Mouse (Mus musculus) ES-Bruce4 (cell line): ENCODE results near the gene Klhl21. TPM values are rescaled to one million over a fixed set of nuclear protein-coding genes. Genes with fewer than 3 reads are reported as not detected.

Experiments
- H3K27ac ChIP-seq: 2 replicates; pipeline ENCODE4 v1.5.1; 2012; ENCODE audit warnings: low read length, inconsistent platforms; ENCODE audit not compliant: insufficient read depth
- H3K27me3 ChIP-seq: 2 replicates; pipeline ENCODE4 v1.6.1; 2012; ENCODE audit warnings: mild to moderate bottlenecking, low read length, inconsistent platforms; ENCODE audit not compliant: control insufficient read depth, poor library complexity, insufficient read depth, severe bottlenecking
- H3K36me3 ChIP-seq: 2 replicates; pipeline ENCODE4 v1.6.1; 2012; ENCODE audit warnings: inconsistent platforms, mild to moderate bottlenecking, low read length, moderate library complexity; ENCODE audit not compliant: control insufficient read depth, poor library complexity, insufficient read depth, severe bottlenecking
- H3K4me1 ChIP-seq: one replicate; pipeline ENCODE4 v1.8.1; 2011; ENCODE audit warnings: low read length; ENCODE audit not compliant: control insufficient read depth, insufficient read depth
- H3K4me3 ChIP-seq: 2 replicates; pipeline ENCODE4 v1.5.1; 2011; ENCODE audit warnings: low read depth, mild to moderate bottlenecking, low read length
- H3K9ac ChIP-seq: 2 replicates; pipeline ENCODE4 v1.6.1; 2012; ENCODE audit warnings: low read depth, mild to moderate bottlenecking, inconsistent platforms; ENCODE audit not compliant: poor library complexity, severe bottlenecking
- H3K9me3 ChIP-seq: replicated peaks from 2 replicates; pipeline ENCODE4 v1.6.1; 2012; ENCODE audit warnings: mild to moderate bottlenecking, low read length, inconsistent platforms; ENCODE audit not compliant: control insufficient read depth, poor library complexity, insufficient read depth, severe bottlenecking
- CTCF ChIP-seq: IDR thresholded peaks from one replicate; pipeline ENCODE4 v1.8.1; 2011; ENCODE audit warnings: low read depth, low read length
- EP300 ChIP-seq: IDR thresholded peaks from 2 replicates; pipeline ENCODE4 v1.6.1; 2011; ENCODE audit warnings: low read depth, low read length; ENCODE audit not compliant: insufficient read depth
- POLR2A ChIP-seq: IDR thresholded peaks from one replicate; pipeline ENCODE4 v1.8.1; 2011; ENCODE audit warnings: low read length; ENCODE audit not compliant: insufficient read depth
- polyA plus RNA-seq: library from polyadenylated mRNA; stranded (reverse); fragments of >200 nt; gene quantifications from 2 replicates; pipeline ENCODE4 v1.2.4, GENCODE M21; 2011; ENCODE audit warnings: low read depth; ENCODE audit not compliant: missing spikeins, insufficient read depth, insufficient read length

The Klhl21 gene
- 24.0 and 24.4 TPM in 2 replicates for polyA plus RNA-seq

- peak; percentile 94 for TF ChIP-seq POLR2A
- TF ChIP-seq CTCF = no peak
- H3K27me3 ChIP-seq = no peaks in the 10 kb centered on the region
- H3K9me3 ChIP-seq = no peaks in the 10 kb centered on the region
- H3K9ac ChIP-seq = peak within 1 kb of the TSS; percentile 69
- H3K36me3 ChIP-seq = peaks cover 16% of the 10 kb centered on the region
- no peaks in the 10 kb centered on the region for H3K4me1 ChIP-seq
- H3K27ac ChIP-seq = peak within 1 kb of the TSS; percentile 71; the same call in 1 of the 2 replicates
- H3K4me3 ChIP-seq = peak within 1 kb of the TSS; percentile 93
Measured at GRCm38 (mm10) chr4:152008622-152009075, at the start of gene Klhl21. Klhl21 (plus strand) TSS chr4:152008803.

GRCm38 (mm10) chr4:151959849-151960512 is 48.6 kb upstream of the Klhl21 start:
- peaks cover 44% of the 10 kb centered on the region for H3K36me3 ChIP-seq
- H3K27me3 ChIP-seq = no peaks in the 10 kb centered on the region
- no peak overlapping the region for H3K27ac ChIP-seq
- TF ChIP-seq EP300 (no peak), CTCF (no peak), POLR2A (no peak)
- no peak overlapping the region for H3K9ac ChIP-seq
- no peaks in the 10 kb centered on the region for H3K9me3 ChIP-seq
- no peak overlapping the region for H3K4me3 ChIP-seq
- H3K4me1 ChIP-seq = no peaks in the 10 kb centered on the region

GRCm38 (mm10) chr4:151960513-151960854 is 48.1 kb upstream of the Klhl21 start:
- no peak for TF ChIP-seq CTCF
- TF ChIP-seq EP300 = no peak
- TF ChIP-seq POLR2A = no peak
- no peak overlapping the region for H3K9ac ChIP-seq

GRCm38 (mm10) chr4:151962817-151963216 is 45.8 kb upstream of the Klhl21 start:
- H3K9me3 ChIP-seq = no peaks in the 10 kb centered on the region
- H3K27me3 ChIP-seq = no peaks in the 10 kb centered on the region
- H3K36me3 ChIP-seq = peaks cover 31% of the 10 kb centered on the region
- H3K4me3 ChIP-seq = no peak overlapping the region
- no peak overlapping the region for H3K9ac ChIP-seq
- TF ChIP-seq POLR2A = no peak
- no peak for TF ChIP-seq CTCF
- no peak for TF ChIP-seq EP300
- no peak overlapping the region for H3K27ac ChIP-seq
- H3K4me1 ChIP-seq = no peaks in the 10 kb centered on the region

More at GRCm38 (mm10) chr4:151960513-151960854, 48.1 kb upstream of the Klhl21 start:
- Histone ChIP-seq H3K27ac (no peak overlapping the region), H3K36me3 (peaks cover 42% of the 10 kb centered on the region), H3K4me3 (no peak overlapping the region), H3K27me3 (no peaks in the 10 kb centered on the region), H3K9me3 (no peaks in the 10 kb centered on the region), H3K4me1 (no peaks in the 10 kb centered on the region)

GRCm38 (mm10) chr4:151968204-151968921 is 40.2 kb upstream of the Klhl21 start:
- Histone ChIP-seq H3K36me3 (peaks cover 15% of the 10 kb centered on the region), H3K4me3 (peak overlapping the region; percentile 18), H3K27me3 (no peaks in the 10 kb centered on the region), H3K4me1 (peaks cover 10% of the 10 kb centered on the region), H3K9ac (no peak overlapping the region), H3K27ac (no peak overlapping the region), H3K9me3 (no peaks in the 10 kb centered on the region)
- no peak for TF ChIP-seq EP300
- TF ChIP-seq POLR2A = no peak
- TF ChIP-seq CTCF = no peak
